Mouse (Mus musculus) C2C12 (cell line): ENCODE data around the gene Daam1. TPM values are rescaled to one million over a fixed set of nuclear protein-coding genes. Genes with fewer than 3 reads are reported as not detected.

Experiments used
- H3K27me3 ChIP-seq: one replicate; pipeline ENCODE4 v1.6.1; 2011; ENCODE audit not compliant: control insufficient read depth, insufficient read depth, insufficient read length
- H3K36me3 ChIP-seq: one replicate; pipeline ENCODE4 v1.6.1; 2011; ENCODE audit not compliant: control insufficient read depth, insufficient read depth
- H3K4me3 ChIP-seq: one replicate; pipeline ENCODE4 v1.5.1; 2011; ENCODE audit warnings: mild to moderate bottlenecking, control low read depth; ENCODE audit not compliant: poor library complexity, insufficient read depth, severe bottlenecking
- H3K79me2 ChIP-seq: one replicate; pipeline ENCODE4 v1.6.1; 2011; ENCODE audit not compliant: control insufficient read depth, insufficient read depth
- H3K79me3 ChIP-seq: one replicate; pipeline ENCODE4 v1.6.1; 2011; ENCODE audit warnings: low read depth, control low read depth
- H3ac ChIP-seq: one replicate; pipeline ENCODE3; 2011; ENCODE audit warnings: low read depth; ENCODE audit not compliant: control insufficient read depth, insufficient read length
- CEBPB ChIP-seq: IDR thresholded peaks from one replicate; pipeline ENCODE4 v1.6.1; 2011; ENCODE audit warnings: low read depth, mild to moderate bottlenecking, control low read depth, moderate library complexity
- CTCF ChIP-seq: IDR thresholded peaks from one replicate; pipeline ENCODE4 v1.5.1; 2011; ENCODE audit not compliant: control insufficient read depth, insufficient read depth, insufficient read length
- FOSL1 ChIP-seq: IDR thresholded peaks from one replicate; pipeline ENCODE4 v1.8.0; 2011; ENCODE audit warnings: mild to moderate bottlenecking, low read length; ENCODE audit not compliant: poor library complexity, insufficient read depth, severe bottlenecking
- MAX ChIP-seq: IDR thresholded peaks from one replicate; pipeline ENCODE4 v1.6.1; 2011; ENCODE audit warnings: mild to moderate bottlenecking, control low read depth
- MYOD1 ChIP-seq: IDR thresholded peaks from one replicate; pipeline ENCODE4 v1.6.1; 2011; ENCODE audit warnings: low read depth; ENCODE audit not compliant: control insufficient read depth, insufficient read length
- MYOG ChIP-seq: IDR thresholded peaks from one replicate; pipeline ENCODE4 v1.6.1; 2011; ENCODE audit not compliant: control insufficient read depth, insufficient read length; ENCODE audit errors: extremely low read depth
- USF1 ChIP-seq: IDR thresholded peaks from one replicate; pipeline ENCODE4 v1.6.1; 2011; ENCODE audit warnings: low read depth, mild to moderate bottlenecking, control low read depth, moderate library complexity
- polyA plus RNA-seq: library from polyadenylated mRNA; unstranded; fragments of >200 nt; fragmentation: generic; extraction: Trizol; gene quantifications from one replicate; pipeline ENCODE4 v1.2.1, GENCODE M21; 2012; ENCODE audit warnings: missing spikeins

Gene Daam1
- polyA plus RNA-seq, 1 experiment, result 3.2 TPM

GRCm38 (mm10) chr12:71848037-71848776 is 17.3 kb downstream of the Daam1 start:
- H3K79me3 ChIP-seq, result peaks cover 25% of the 10 kb centered on the region
- TF ChIP-seq MAX (no peak), MYOG (no peak), CTCF (no peak), CEBPB (no peak), FOSL1 (no peak)
- no peak overlapping the region for H3ac ChIP-seq
- no peak overlapping the region for H3K4me3 ChIP-seq
- no peaks in the 10 kb centered on the region for H3K36me3 ChIP-seq
- peaks cover 89% of the 10 kb centered on the region for H3K79me2 ChIP-seq
- no peaks in the 10 kb centered on the region for H3K27me3 ChIP-seq

GRCm38 (mm10) chr12:71849051-71849450 is 18.2 kb downstream of the Daam1 start:
- H3K36me3 ChIP-seq, result no peaks in the 10 kb centered on the region
- TF ChIP-seq FOSL1, result no peak
- TF ChIP-seq MYOG, result no peak
- TF ChIP-seq CEBPB, result no peak
- TF ChIP-seq MAX, result no peak
- TF ChIP-seq USF1, result no peak
- no peak for TF ChIP-seq CTCF
- TF ChIP-seq MYOD1, result no peak
- no peak overlapping the region for H3ac ChIP-seq
- no peak overlapping the region for H3K4me3 ChIP-seq
- no peaks in the 10 kb centered on the region for H3K27me3 ChIP-seq
- H3K79me3 ChIP-seq, result peaks cover 20% of the 10 kb centered on the region
- H3K79me2 ChIP-seq, result peaks cover 86% of the 10 kb centered on the region

GRCm38 (mm10) chr12:71850135-71850534 is 19.3 kb downstream of the Daam1 start:
- Histone ChIP-seq H3ac (no peak overlapping the region), H3K4me3 (no peak overlapping the region), H3K27me3 (no peaks in the 10 kb centered on the region), H3K79me2 (peaks cover 86% of the 10 kb centered on the region), H3K36me3 (no peaks in the 10 kb centered on the region), H3K79me3 (peaks cover 12% of the 10 kb centered on the region)
- TF ChIP-seq USF1 (no peak), CTCF (no peak), MAX (no peak), MYOG (no peak), FOSL1 (no peak), CEBPB (no peak), MYOD1 (no peak)

GRCm38 (mm10) chr12:71852678-71853077 is 21.8 kb downstream of the Daam1 start:
- Histone ChIP-seq H3ac (no peak overlapping the region), H3K79me3 (peaks cover 21% of the 10 kb centered on the region), H3K36me3 (no peaks in the 10 kb centered on the region), H3K4me3 (no peak overlapping the region), H3K27me3 (no peaks in the 10 kb centered on the region), H3K79me2 (peaks cover 87% of the 10 kb centered on the region)
- no peak for TF ChIP-seq CTCF
- no peak for TF ChIP-seq USF1
- TF ChIP-seq MYOD1, result no peak
- TF ChIP-seq FOSL1, result no peak
- no peak for TF ChIP-seq MYOG
- TF ChIP-seq CEBPB, result no peak
- no peak for TF ChIP-seq MAX

GRCm38 (mm10) chr12:71853694-71854093 is 22.8 kb downstream of the Daam1 start:
- Histone ChIP-seq H3K27me3 (no peaks in the 10 kb centered on the region), H3K79me3 (peaks cover 25% of the 10 kb centered on the region), H3ac (no peak overlapping the region), H3K4me3 (no peak overlapping the region), H3K36me3 (no peaks in the 10 kb centered on the region), H3K79me2 (peaks cover 87% of the 10 kb centered on the region)
- no peak for TF ChIP-seq MYOD1
- TF ChIP-seq MAX, result no peak
- TF ChIP-seq CEBPB, result no peak
- no peak for TF ChIP-seq CTCF
- TF ChIP-seq USF1, result no peak
- no peak for TF ChIP-seq MYOG
- TF ChIP-seq FOSL1, result no peak
